ENCODE assay signal across 17 mouse cellular contexts in genomic region chr5:100568802-100569201, GRCm38 (mm10). TPM values are rescaled to one million over a fixed set of nuclear protein-coding genes. Genes with fewer than 3 reads are reported as not detected.
"Had no signal": no experiment of that assay in that cellular context is flagged by ENCODE, and none has a peak within 500 bp of the region (broad histone marks: within the 10 kb centered on the region; RNA-seq: fewer than 3 reads in every experiment).

No protein-coding gene starts in this region.

- H3K4me2 ChIP-seq: limb, embryonic 13.5 days; lung, embryonic 14.5 days; neural tube, embryonic 15.5 days had no signal

- H3K4me3 ChIP-seq: limb, embryonic 13.5 days; midbrain, embryonic 10.5 days; myocyte; neural tube, embryonic 15.5 days had no signal

- H3K9me3 ChIP-seq: limb, embryonic 13.5 days; midbrain, embryonic 10.5 days; neural tube, embryonic 15.5 days had no signal

- DNase-seq: kidney, adult 8-10 months; left cerebral cortex, postnatal 4 days; lung, embryonic 14.5 days; lung, postnatal 10 days; midbrain, embryonic 14.5 days; right cerebral cortex, adult 18-20 months; right cerebral cortex, postnatal 25 days had no signal

- H3K27ac ChIP-seq: limb, embryonic 13.5 days; liver, embryonic 14.5 days; midbrain, embryonic 10.5 days; neural tube, embryonic 15.5 days had no signal

- H3K9ac ChIP-seq: limb, embryonic 13.5 days; liver, embryonic 14.5 days; lung, embryonic 14.5 days; neural tube, embryonic 15.5 days had no signal

- H3K4me1 ChIP-seq: limb, embryonic 13.5 days; midbrain, embryonic 10.5 days; neural tube, embryonic 15.5 days had no signal

- H3K27me3 ChIP-seq: neural tube, embryonic 15.5 days had no signal

- H3K36me3 ChIP-seq: limb, embryonic 13.5 days; midbrain, embryonic 10.5 days; neural tube, embryonic 15.5 days had no signal

- ATAC-seq: hindbrain, embryonic 16.5 days; inflammation-experienced regulatory T-cells, adult 6 months had no signal

RNA-seq across cellular contexts. Expression of gene Plac8, which starts 3.2 kb away (rescaled TPM):
- total RNA-seq: layer of hippocampus, adult 8-10 months; layer of hippocampus, postnatal 14 days; left cerebral cortex, postnatal 10 days had no signal
